Mouse (Mus musculus): ENCODE data around the gene Armh3.

Armh3 gene

DNA sequence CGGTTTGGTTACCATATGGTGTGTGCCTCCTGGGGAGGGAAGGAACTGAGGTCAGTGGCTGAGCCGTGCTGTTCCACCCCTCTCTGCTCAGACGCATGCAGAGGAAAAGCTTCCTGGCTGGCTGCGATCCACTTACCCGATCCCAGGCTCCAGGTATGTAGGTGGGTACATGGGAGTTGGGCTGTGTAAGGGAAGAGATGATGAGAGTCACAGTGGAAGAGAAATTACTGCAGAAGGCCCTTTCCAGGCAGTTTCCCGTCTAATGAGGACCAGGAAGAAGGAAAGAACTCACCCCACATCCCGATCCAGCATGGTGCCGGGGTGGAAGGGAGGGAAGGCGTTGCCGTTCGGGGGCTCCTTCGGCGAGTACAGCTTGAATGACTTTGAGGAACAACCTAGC, 37.7 kb upstream of the Armh3 start:
- intact Hi-C loops (cut with DNase I): no loop called here

DNA sequence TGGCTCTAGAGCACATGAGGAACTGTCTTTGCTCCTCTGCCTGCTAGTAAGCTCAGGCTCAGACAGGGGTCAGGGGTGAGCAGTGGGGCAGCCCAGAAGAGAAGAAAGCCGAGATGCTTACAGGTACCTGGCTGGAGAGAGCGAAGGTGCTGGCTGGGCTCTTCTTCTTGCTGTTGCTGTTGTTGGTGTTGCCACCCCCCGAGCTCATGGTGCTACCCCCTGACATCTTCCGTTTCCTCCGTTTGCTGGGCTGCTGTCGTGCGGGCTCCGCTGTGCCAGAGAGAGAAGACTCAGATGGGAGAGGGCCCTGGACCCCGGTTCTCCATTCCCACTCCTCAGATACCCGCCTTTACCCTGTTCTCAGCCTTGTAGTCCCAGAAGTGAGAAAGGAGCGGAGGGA, 35.6 kb upstream of the Armh3 start:
- intact Hi-C loops (cut with DNase I): no loop called here

DNA sequence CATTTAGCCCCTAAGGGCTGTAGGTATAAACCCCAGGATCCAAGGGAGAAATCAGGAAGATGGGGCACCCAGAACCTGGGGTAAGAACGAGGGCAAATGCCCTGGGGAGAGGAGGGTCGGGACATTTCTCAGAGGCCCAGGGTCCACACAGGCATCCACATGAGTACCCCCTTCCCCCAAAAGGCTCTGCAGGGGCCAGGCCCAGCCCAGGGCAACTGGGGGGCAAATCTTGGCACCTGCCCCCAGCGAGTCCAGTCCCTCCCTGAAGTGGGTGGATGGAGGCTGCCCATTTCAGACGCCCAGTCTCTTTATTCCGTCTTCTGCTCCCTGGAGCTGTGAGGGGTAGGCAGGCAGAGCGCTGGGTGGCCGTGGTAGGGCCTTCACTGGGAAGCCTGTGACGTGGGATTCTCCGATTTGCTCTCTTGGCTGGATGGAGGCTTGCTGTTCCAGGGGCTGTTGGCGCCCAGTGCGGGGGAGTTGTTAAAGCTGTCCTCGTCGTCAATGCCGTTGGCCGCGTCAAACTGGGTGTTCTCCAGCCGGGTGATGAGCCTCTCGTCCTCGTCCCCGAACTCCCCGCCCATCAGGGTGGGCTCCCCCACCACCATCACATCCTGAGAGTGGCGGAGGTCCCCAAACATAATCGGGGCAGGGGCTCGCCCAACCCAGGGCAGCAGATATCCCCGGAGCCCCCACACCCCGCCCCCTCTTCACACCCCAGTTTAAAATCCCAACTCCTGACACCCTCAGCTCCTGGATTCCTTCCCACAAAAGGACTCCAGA, 34.6 kb upstream of the Armh3 start:
- intact Hi-C loops (cut with DNase I): no loop called here

DNA sequence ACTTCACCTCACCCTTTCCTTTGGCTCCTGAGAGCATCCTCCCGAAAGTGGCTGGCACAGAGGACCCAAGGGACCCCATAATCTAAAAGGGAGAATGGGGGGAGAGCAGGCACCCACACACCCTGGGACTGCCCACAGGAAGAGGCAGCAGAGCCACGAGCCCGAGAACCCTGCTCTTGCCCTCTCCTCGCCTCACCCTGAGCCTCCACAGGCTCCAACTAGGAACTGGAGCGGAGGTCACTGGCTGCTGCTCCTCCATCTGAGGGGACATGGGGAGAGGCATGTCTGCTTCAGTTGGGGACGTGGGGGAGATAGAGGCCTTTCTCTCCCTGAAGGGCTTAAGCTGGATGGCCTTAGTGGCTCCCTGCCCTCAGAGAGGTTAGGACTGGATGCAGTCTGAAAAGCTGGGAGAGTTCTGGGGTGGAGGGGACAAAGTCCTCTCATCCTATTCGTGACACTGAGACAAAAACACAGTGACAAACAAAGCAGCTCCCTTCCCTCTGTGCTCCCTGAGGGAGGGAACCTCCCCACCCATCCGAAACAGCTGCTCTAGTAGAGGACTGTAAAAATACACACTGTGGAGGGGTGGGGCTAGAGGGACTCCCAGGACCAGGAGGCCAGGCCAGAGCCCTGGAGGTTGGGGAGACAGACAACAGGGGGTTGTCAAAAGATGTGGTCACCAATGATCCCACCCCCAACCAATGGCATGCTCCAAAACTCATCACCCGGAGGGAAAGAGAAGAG, 33.6 kb upstream of the Armh3 start:
- intact Hi-C loops (cut with DNase I): no loop called here

DNA sequence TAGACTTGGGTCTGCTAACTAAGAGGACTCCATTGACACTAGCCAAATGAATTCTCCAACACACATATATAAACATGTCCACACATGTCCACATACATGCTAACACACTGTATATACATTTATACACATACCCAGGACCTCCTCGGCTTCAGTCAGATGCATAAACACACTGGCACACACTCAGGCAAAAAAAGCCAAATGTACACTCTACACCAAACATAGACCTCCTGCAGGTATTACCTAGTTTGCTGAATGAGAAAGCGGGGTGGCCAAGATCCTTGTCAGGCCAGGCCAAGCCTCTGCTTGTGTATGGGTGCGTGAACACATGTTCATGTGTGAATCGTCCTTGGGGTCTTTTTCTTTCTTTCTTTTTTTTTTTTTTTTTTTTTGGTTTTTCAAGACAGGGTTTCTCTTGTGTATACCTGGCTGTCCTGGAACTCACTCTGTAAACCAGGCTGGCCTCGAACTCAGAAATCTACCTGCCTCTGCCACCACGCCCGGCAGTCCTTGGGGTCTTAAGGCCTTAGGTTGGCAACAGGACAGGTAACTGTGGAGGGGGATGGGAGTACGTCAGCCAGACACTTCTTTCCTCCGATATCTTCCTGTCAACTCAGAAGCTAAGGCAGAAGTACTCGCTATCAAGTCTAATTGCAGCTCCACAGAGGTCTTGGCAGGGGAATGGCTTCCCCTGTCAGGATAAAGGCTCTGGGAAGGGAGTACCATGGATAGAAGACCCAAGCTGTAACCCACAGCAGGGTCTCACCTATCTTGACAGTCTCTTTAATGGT, 32.1 kb upstream of the Armh3 start:
- intact Hi-C loops (cut with DNase I): no loop called here

DNA sequence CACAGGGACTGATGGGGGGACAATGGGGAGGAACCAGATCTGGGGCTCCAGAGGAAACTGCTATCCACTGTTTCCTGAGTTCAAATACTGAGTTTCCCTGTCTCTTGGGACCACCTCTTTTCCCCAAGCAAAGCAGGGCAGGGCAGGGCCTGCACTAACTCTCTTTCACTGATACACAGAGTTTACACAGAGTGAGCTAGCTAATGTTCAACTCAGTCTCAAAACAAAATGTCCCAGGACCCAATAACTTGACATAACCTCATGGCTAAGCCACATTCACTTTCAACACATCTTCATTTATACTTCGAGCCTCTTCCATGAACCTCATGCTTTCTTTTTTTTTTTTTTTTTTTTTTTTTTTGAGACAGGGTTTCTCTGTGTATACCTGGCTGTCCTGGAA, 31.4 kb upstream of the Armh3 start:
- intact Hi-C loops (cut with DNase I): no loop called here

DNA sequence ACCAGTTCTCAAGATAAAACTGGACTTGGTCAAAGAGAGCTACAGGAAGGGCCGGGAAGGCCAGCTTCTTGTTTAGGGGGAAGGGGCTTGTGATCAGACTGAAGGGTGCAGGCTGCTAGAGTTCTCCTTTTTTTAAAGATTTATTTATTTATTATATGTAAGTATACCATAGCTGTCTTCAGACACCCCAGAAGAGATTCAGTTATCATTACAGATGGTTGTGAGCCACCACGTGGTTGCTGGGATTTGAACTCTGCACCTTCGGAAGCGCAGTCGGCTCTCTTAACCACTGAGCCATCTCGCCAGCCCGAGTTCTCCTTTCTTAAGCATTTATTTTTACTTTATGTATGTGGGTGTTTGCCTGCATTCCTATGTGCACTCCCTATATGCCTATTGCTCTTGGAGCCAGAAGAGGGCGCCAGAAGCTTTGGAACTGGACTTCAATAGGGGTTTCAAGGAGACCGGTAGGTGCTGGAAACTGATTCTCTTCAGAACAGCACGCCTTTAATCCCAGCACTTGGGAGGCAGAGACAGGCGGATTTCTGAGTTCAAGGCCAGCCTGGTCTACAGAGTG, 30.5 kb upstream of the Armh3 start:
- intact Hi-C loops (cut with DNase I): no loop called here

DNA sequence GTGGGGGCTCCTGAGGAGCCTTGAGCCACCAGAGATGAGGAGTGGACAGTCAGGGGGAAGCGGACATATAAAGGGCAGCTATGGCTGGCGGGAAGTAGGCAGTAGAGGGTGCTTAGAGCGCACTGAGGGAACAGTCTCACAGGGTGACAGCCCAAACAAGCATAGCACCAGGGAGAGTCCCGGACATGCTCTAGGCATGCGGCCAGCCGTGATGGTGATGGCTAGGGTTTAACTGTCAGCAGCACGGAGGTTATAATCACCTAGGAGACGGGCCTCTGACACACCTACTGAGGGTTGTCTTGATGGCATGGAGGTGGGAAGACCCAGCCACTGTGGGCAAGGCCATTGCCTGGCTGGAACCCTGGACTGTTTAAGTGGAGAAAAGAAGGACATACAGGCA, 28.3 kb upstream of the Armh3 start:
- intact Hi-C loops (cut with DNase I): no loop called here

DNA sequence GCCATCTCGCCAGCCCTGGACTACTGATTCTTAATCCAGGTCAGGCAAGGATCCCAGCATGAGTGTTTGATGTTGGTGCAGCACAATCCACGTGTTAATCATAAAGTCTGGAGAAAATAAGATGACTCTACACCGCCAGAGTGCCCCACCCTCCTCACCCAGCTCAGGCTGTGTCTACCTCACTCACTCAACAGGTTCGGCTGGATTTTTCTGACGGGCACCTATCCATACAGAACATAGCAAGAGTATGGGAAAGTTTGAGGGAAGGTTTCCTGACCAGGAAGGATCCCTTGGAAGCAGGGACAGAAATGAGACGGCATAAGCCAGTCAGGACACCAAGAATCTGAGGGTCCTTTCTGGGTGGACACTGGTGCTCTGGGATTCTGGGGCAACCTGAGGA, 26.7 kb upstream of the Armh3 start:
- intact Hi-C loops (cut with DNase I): no loop called here

DNA sequence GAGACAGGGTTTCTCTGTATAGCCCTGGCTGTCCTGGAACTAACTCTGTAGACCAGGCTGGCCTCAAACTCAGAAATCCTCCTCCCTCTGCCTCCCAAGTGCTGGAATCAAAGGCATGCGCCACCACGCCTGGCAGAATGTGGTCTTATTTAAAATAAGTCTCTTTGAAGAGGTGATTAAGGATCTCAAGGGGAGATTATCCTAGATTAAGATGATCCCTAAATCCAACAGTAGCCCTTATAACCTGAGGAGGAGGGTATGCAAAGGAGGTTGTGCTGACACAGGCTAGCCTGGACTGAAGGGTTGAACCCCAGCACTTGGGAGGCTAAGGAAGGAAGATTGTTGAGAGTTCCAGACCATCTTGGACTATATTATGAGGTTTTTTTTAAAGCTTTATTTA, 17.7 kb upstream of the Armh3 start:
- intact Hi-C loops (cut with DNase I): no loop called here

DNA sequence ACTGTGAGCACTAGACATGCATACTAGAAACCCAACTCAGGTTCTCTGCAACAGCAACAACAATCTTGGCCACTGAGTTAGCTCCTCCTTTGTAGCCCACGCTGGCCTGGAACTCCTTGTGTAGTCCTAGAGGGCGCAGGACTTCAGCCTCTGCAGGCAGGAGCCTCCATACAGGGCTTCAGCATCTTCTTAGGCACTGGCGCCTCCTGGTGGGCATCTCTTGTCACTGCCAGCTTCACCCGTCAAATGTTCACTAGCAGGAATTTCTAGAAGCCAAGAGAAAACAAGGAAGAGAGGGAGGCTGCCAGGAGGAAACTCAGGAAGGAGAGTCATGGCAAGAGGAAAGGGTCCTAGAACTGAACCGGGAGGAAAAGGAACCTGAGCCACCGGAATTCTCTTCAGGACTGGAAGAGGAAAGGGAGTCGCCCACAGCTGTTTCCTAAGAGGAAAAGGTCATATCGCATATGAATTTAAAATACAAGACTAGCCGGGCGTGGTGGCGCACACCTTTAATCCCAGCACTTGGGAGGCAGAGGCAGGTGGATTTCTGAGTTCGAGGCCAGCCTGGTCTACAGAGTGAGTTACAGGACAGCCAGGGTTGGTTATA, 16.4 kb upstream of the Armh3 start:
- intact Hi-C loops (cut with DNase I): loop anchor here (2.0 kb wide), 1 partner anchor 202 kb away; no protein-coding TSS in a partner anchor

DNA sequence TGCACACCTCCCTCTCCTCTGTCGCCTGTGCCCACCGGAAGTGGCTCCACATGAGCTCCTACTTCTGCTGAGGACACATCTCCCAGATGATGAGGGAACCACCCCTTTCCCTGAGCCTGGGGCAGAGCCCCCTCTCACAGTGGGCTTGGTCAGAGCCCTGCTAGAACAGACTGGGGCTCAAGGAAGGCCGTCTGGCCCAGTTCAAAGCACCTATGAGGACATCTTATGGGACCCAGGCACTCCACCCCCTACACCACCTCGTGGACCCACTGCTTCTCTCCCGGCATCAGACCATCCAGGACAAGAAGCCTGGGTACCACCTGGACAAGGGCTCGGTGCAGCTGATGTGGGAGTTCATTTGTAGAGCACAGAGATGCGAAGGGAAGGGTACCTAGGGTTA, 7.4 kb upstream of the Armh3 start:
- intact Hi-C loops (cut with DNase I): no loop called here

DNA sequence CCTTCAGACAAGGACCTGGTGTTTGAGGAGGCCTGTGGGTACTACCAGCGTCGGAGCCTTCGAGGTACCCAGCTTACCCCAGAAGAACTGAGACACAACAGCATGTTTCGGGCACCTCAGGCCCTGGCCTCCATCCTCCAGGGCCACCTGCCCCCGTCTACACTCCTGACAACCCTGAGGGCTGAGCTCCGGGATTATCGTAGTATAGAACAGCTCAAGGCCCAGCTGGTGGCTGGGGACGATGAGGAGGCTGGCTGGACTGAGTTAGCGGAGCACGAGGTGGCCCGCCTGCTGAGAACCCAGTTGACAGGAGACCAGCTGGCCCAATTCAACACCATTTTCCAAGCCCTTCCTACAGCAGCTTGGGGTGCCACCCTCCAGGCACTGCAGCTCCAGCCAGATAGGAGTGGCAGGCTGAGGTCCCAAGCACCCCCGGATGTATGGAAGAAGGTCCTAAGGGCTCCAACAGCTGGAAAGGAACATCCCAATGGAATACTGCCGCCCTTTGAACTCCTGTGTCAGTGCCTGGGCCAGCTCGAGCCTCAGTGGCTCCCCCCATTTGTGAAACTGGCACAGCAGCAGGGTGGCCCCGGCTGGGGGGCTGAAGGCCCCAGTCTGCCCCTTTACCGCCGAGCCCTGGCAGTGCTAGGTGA, 6.7 kb upstream of the Armh3 start:
- intact Hi-C loops (cut with DNase I): loop anchor here (5.0 kb wide), 1 partner anchor 43 kb away; no protein-coding TSS in a partner anchor

DNA sequence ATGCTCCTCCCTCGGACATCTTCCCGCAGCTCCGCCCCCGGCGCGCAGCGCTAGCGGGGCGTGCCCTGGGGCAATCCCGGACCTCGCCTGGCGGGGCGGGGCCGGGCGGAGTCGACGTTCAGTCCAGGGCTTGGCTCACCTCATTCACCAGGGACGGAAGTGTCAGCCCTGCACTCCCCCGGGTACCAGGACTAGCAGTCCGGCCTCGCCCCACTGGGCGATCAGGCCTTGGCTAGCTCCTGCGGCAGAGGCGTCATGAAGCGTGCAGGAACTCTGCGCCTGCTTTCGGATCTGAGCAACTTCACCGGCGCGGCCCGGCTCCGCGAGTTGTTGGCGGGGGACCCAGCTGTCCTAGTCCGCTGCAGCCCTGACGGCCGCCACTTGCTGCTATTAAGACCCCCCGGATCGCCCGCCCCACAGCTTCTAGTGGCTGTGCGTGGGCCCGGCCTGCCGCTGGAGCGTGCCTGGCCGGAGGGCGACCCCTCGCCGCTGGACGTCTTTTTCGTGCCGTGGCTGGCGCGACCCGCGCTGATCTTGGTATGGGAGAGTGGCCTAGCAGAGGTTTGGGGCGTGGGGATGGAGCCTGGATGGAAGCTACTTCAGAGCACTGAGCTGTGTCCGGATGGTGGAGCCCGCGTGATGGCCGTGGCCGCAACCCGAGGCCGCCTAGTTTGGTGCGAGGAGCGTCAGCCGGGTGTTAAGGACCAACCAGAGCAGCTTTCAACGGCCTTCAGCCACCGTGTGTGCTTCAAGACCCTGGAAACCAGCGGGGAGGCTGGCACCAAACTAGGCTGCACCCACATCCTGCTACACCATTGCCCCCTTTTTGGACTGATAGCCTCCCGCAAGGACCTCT, 5.3 kb upstream of the Armh3 start, which contains the start of gene Hps6:
TSS of gene Hps6 (plus strand) at position 138 of the 856 bp plus-strand sequence.
- intact Hi-C loops (cut with DNase I): loop anchor here (5.0 kb wide), 1 partner anchor 41 kb away; no protein-coding TSS in a partner anchor

DNA sequence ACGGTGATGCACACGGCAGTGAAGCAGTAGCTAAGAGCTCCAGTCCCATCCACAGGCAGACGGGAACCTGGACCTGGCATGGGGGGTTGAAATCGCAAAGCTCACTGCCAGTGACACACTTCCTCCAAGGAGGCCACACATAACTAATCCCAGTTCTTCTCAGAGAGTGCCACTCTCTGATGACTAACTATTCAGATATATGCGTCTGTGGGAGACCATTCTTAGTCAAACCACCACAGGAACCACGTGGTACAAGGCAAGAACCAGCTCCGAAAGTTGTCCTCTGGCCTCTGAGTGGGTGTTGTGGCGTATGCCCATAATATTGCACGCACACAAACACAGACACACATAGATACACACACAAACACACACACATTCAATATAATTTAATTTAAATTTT, 4.0 kb upstream of the Armh3 start:
- intact Hi-C loops (cut with DNase I): loop anchor here (5.0 kb wide), 1 partner anchor 40 kb away; no protein-coding TSS in a partner anchor

DNA sequence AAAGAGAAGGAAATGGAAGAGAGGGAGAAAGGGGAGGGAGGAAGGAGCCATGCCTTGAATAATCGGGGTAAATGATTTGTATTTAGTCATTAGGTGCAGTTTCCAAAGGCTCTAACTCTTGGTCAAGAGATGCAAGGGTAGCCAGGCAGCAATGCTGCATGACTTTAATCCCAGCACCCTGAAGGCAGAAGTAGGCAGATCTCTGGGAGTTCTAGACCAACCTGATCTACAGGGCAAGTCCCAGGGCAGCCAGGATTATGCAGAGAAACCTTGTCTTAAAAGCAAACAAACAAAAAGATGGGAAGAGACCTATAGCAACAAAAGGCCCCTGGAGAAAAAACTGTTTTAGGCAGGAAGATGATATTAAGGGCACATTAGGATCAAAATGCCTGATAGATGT, 1.1 kb upstream of the Armh3 start:
- intact Hi-C loops (cut with DNase I): no loop called here

DNA sequence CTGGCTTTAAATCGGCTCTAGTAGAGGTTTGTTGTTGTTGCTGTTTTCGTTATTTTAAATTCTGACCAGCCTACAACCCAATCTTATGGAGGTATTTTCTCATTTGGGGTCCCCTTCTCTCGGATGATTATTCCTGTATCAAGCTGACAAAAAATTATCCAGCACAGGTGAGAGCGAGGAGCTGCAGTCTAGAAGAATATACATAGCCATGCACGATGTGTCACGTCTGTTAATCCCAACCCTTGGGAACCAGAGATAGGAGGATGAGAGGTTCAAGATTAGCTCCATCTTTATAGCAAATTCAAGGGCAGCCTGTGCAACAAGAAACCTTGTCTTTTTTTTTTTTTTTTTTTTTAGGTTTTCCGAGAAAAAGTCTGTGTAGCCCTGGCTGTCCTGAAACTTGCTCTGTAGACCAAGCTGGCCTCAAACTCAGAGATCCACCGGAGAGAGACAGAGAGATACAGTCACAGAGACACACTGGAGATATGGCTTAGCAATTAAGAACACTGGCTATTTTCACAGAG, 468 bp upstream of the Armh3 start:
- intact Hi-C loops (cut with DNase I): no loop called here

DNA sequence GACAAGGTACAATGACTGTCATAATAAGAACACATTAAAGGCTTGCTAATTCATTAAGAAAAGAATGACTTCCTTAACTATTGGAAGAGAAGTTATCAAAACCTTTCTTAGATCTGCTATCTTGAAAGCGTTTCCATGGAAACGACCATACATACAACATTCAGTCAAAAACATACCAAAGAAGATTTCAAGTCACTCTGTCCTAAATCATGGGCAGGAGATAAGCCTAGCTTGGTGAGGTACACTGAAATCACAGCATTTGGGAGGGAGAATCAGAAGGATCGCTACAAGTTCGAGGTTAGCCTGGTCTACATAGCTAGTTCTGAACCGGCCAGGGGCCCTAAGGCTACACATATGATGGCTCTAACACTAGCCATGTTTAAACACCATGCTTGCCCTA, 923 bp downstream of the Armh3 start:
- intact Hi-C loops (cut with DNase I): no loop called here
